Mouse (Mus musculus) midbrain, embryonic 10.5 days (tissue): ENCODE data around the gene Nxf7. TPM values are rescaled to one million over a fixed set of nuclear protein-coding genes. Genes with fewer than 3 reads are reported as not detected.
"Not testable (repeated sequence)": the region's sequence is repeated elsewhere in the genome, so short reads cannot be mapped to it uniquely, and the experiment has no call there.

Experiments used
- DNase-seq: peaks from one replicate; pipeline ENCODE4 v3.0.0-alpha.2; 2017; ENCODE audit warnings: low spot score
- H3K27ac ChIP-seq: fragments of 300-500 bp; sonication (generic); replicated peaks from 2 replicates; pipeline ENCODE4 v1.5.1; 2016; ENCODE audit warnings: mild to moderate bottlenecking
- H3K27me3 ChIP-seq: fragments of 300-500 bp; sonication (generic); 2 replicates; pipeline ENCODE4 v1.6.1; 2016; ENCODE audit warnings: low read depth, mild to moderate bottlenecking; ENCODE audit not compliant: poor library complexity, severe bottlenecking
- H3K36me3 ChIP-seq: fragments of 300-500 bp; sonication (generic); 2 replicates; pipeline ENCODE4 v1.6.1; 2016; ENCODE audit warnings: mild to moderate bottlenecking, moderate library complexity
- H3K4me1 ChIP-seq: fragments of 300-500 bp; sonication (generic); 2 replicates; pipeline ENCODE4 v1.6.1; 2016
- H3K4me3 ChIP-seq: fragments of 300-500 bp; sonication (generic); 2 replicates; pipeline ENCODE4 v1.5.1; 2016; ENCODE audit warnings: mild to moderate bottlenecking, moderate library complexity
- H3K9me3 ChIP-seq: fragments of 300-500 bp; sonication (generic); replicated peaks from 2 replicates; pipeline ENCODE4 v1.6.1; 2016; ENCODE audit warnings: mild to moderate bottlenecking
- WGBS: fragments of 180-500 bp; shearing (Covaris S2); methylation state at CpG from one replicate; pipeline ENCODE4 v1.1.7; 2016; 5-methylcytosine and 5-hydroxymethylcytosine counted together
- polyA plus RNA-seq: library from polyadenylated mRNA; unstranded; fragments of >200 nt; fragmentation: Nextera tagmentation; extraction: Ambion mirVana; gene quantifications from 2 replicates; pipeline ENCODE4 v1.2.1, GENCODE M21; 2016

Gene Nxf7
- polyA plus RNA-seq, 1 experiment from 2014 or later, result 0.14 TPM

GRCm38 (mm10) chrX:135559665-135560064, 38.9 kb downstream of the Nxf7 start:
- WGBS, result 29% methylated on average over 8 of the region's 8 CpGs
- not testable (repeated sequence) for H3K36me3 ChIP-seq, H3K4me3 ChIP-seq, DNase-seq, H3K27me3 ChIP-seq, H3K9me3 ChIP-seq, H3K4me1 ChIP-seq, H3K27ac ChIP-seq

Other genes starting within 250 kb of the Nxf7 start
- not detected in 2 replicates for gene Gm5128, start 225.5 kb downstream of the Nxf7 start, polyA plus RNA-seq
- gene Gm7903, start 164.9 kb downstream of the Nxf7 start, polyA plus RNA-seq, result not detected in 2 replicates
- gene AV320801, start 104.2 kb downstream of the Nxf7 start, polyA plus RNA-seq, result not detected in 2 replicates
- not detected in 2 replicates for gene Prame, start 28.9 kb upstream of the Nxf7 start, polyA plus RNA-seq
- gene Tcp11x2, start 95.0 kb upstream of the Nxf7 start, polyA plus RNA-seq, result not detected in 2 replicates
- not detected in 2 replicates for gene Tmsb15a, start 126.5 kb upstream of the Nxf7 start, polyA plus RNA-seq
- gene Armcx5, start 144.0 kb upstream of the Nxf7 start, polyA plus RNA-seq, result 9.0 and 9.3 TPM in 2 replicates
- gene Gprasp1, start 144.0 kb upstream of the Nxf7 start, polyA plus RNA-seq, result 48.0 and 66.6 TPM in 2 replicates
- gene Bhlhb9, start 198.8 kb upstream of the Nxf7 start, polyA plus RNA-seq, result 46.6 and 54.3 TPM in 2 replicates
- gene Gprasp2, start 240.3 kb upstream of the Nxf7 start, polyA plus RNA-seq, result 25.8 and 42.4 TPM in 2 replicates